Mouse (Mus musculus) cerebellum, adult 8-10 months (tissue): Measurements from ENCODE around the gene Atp5g1.

ENCODE experiments used
- DNase-seq: peaks from one replicate; pipeline ENCODE4 v3.0.0; 2022

The Atp5g1 gene

DNA sequence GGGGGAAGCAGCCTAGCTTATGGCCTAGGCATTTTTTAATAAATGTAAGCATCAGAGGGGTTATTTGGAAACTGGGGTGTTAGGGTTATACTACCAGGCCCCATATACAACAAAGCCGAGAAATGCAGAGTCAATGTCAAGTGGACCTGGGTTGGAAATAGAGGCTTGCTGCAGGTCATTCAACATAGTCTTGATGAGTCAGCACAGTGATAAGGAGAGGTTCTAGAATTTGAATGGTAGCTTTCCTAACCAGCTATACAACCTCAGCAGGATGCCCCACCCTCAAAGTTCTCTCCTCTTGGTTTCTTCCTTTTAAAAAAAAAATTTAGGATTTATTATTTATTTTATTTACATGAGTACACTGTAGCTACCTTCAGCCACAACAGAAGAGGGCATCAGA, 4.5 kb downstream of the Atp5g1 start:
- DNase-seq, result no peak

DNA sequence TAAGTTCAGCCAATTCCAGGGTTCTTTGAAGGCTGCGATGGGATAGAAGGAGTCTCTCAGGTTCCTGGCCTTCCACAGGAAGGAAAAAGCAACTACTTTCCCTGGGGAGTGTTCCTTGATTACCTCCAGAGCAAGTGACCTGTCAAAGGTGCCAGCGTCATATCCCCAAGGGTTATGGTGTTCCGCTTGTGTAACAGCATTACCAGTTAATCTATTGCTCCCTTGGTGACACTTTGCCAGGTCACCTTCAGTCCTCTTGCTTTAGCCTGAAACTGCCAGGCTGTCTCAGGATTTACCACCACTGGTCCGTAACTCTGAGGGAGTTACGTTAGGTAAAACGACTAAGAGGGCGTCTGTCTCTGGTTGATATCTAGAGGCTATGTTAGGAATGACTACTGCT, 5.1 kb downstream of the Atp5g1 start:
- no peak for DNase-seq

DNA sequence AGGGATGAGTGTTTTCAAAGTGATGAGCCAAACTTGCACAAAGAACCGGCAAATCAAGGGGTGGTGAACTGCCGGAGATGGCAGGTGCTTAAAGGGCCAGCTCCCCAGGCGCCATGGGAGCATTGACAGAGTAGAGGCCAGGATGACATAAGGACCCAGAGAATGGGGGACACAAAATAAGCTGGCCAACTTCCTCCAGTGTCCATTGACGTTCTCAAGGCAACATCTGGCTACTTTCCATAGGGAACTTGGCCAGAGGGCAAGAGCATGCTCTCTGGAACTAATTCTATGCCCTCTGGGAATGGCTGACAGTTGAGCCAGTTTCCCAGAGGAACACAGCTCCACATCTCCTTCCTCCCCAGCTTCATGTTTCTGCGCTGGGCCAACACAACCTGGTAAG, 7.2 kb downstream of the Atp5g1 start:
- DNase-seq, result no peak

DNA sequence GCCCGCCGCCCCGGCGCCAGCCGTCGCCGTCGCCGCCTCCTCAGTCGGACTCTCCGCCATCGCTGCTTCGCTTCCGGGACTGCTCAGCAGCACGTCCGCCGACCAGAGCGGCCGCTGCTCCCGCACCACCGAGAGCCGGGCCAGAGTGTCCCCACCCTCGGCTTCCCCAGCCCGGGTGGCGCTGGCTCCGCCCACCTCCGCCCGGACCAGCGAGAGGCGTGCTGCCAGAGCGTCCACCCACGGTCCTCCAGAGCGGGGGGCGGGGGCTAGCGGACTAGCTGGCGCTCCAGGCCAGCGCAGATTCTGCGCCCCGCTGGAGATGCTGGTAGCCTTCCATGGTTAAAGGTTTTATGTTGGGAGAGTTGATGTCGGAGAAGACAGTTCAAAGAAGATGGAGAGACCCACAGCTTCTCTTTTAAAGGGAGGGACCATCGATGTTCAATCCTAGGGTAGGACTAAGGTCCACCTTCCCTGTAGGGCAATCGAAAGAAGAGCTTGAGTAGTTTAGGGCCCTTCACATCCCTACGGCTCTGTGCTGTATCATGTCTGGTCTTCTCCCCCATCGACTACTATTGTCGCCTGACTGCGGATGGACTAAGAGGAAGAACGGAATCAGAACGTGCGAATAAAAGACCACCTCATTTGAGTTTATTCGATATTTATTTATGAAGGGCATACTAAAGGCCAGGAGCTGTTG, 10.1 kb downstream of the Atp5g1 start, which contains the start of gene Ube2z:
Ube2z (minus strand) TSS at position 174 of the 697 bp plus-strand sequence.
- DNase-seq, result peak; percentile 98

DNA sequence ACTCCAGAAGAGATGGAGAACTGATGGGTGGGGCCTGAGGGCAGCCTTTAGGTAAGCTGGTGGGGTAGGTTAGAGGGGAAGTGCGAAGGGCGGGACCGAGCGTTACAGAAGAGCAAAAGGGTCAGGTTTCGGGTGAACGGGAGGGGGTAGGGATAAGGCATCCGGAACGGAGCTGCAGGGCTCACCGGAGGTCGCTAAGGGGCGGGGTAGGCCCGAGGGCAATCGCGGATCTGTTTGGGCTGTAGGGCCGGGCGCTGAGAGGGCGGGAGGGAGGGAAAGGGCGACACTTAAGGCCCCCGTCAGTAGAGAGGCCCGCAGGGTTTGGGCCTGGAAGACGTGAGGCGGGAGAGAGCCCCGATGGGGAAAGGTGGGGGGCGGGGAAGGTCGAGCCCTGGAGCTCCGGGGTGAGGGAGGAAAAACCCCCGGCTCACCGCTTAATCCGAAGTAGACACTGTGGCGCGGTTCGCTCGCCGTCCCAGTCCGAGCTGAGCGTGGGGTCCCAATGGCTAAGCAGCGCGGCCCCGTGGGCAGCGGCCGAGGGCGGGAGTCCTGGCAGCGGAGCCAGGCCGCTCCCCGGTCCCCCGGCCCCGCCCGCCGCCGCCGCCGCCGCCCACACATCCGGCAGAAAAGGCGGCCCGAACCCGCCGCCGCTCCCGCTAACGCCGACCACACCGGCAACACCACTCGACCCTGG, 10.8 kb downstream of the Atp5g1 start:
- peak; percentile 29 for DNase-seq

DNA sequence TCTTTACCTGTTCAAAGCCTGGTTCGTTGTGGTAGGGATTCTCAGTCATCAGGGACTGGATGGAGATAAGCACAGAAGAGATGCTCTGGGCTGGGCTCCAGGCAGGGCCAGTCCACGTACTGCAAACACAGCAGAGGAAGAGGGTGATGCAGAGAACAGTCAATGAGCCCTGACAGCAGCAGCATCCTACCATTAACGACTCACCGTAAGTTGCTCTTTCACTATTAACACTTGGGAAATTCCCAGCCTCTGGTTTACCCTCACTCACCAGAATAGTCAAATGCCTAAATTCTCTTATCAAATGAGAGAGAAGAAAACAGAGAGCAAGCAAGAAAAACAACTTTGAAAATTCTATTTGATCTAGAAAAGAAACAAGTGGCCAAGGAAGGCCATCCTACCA, 17.2 kb downstream of the Atp5g1 start:
- no peak for DNase-seq

DNA sequence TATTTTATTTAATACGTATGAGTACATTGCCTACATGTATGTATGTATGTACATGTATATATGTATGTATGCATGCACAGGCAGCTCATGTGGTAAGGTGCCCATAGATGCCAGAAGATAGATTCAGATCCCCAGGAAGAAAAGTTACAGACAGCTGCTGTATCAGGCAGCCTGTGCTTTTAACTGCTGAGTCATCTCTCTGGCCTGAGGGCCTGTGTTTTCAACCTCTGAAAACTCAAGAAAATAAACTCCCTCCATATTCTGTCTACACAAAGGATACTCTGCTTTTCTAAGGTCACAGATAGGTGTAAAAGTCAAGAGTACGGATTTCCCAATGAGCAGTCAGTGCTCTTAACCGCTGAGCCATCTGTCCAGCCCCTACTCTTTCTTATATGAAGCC, 24.6 kb downstream of the Atp5g1 start:
- DNase-seq, result no peak

DNA sequence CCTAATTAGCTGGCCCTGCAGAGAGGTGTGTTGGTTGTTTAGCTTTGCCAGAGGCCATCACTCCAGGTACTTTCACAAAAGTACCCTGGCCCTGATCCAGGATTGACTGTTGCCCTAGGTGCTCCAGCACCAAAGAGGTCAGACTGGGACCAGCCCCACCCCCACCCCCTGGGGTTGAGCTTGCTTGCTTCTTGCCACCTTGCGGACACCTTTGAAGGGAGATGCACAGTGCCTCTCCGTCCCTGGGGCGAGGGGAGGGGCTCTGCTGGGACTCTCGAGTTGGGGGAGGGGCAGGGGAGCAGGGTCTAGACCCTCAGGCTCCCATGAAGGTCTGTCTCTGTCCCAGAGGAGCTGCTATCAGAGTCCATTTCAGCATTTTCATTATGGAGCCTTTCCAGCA, 25.5 kb downstream of the Atp5g1 start:
- DNase-seq, result no peak

DNA sequence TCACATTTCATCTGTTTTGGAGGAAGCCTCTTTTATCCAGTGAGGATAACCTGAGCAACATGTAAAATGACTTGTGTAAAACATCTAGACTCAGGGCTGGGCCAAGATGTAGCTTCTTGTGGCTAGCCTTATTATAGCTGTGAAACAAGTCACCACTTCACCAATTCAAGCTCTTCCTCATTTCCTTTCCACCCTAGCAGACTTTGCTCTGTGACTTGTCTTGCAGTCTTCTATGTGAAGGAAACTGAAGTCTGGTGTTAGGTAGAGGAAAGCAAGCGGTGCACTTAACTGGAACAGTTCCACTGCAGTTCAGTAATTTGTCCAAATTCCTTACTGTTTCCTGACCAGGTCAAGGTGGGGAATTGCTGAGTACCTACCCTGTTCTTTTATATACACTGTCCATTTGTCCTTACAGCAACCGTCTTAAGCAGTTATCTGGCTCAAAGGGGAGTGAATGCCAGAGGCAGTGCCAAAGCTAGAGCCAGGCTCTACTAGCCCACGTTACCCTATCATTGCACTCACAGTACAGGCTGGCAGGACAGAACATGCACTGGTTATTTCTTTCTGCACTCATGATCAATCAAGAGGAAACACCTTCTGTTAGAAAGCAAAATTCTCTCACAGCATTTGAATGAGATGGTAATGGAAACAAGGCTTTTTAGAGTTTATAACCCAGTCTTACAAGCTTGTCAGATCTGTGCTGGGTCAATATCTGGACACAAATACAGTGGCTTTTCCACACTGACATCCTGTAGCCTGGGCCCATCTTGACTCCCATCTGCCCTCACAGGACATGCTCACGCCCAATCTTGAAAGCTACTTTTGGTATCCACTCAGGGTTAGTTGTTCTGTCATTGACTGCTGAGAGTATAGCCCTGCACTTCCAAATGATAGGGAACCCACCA, 27.7 kb downstream of the Atp5g1 start:
- DNase-seq, result no peak

DNA sequence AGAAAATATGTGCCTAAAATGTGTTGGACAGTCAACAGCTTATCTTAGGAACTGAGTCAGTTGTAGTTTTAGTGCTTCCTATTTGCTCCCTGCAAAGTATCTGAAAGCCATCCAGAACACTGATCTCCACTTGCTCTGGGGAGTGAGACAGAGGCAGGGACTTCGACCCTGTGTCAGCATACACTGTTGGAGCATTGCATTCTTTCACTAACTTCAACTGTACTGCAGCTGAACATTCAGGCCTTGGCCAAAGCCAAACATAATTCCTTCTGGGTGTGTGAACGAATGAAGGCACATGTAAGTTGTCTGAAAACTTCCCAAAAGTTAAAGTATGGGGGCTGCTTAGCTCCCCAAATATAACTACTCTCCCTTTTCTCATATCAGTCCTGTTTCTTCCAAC, 28.7 kb downstream of the Atp5g1 start:
- DNase-seq, result no peak

DNA sequence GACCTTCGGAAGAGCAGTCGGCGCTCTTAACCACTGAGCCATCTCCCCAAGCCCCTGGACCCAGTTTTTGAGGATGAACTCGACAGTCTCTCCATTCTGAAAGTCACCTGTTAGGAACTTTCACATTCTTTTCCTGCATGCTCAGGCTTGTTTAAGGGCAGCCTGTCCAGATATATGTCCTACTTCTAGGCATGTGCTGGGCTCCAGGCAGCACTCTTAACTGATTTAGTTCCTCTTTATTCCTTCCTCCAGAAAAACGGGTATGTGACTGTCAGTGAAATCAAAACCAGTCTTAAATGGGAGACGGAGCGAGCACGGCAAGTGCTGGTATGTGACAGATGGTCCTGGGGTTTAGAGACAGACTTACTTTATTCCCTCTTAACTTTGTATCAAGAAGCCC, 29.4 kb downstream of the Atp5g1 start:
- DNase-seq, result no peak

DNA sequence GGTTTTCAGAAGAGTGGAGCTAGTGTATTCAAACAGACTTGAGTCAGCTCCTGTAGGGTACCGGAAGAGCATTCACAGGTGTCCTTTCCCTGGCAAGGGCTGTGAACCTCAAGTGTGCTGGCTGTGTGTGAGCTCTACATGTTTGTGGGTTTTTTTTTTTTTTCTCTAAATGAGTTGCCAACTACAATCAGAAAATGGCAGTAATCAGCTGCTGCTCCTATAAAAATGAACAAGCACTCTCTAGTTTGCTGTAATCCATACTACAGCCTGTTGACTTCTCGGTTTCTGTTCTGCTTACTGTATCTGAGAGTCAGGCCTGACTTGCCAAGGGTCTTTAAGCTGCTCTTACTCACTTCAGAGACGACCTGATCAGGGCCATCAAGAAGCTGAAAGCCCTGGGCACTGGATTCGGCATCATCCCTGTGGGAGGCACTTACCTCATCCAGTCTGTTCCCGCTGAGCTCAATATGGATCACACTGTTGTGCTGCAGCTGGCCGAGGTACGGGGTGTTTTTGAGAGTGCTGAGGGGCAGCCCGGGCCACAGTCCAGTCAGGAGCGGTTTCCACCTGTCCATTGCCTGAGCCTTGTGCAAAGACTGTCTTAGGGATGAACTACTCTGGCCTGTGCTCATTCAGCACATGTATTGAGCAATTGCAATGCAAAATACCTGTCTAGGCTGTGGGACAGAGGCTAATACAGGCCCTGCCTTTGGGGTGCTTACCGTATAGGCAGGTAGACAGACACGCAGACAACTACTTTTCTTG, 30.5 kb downstream of the Atp5g1 start:
- no peak for DNase-seq

DNA sequence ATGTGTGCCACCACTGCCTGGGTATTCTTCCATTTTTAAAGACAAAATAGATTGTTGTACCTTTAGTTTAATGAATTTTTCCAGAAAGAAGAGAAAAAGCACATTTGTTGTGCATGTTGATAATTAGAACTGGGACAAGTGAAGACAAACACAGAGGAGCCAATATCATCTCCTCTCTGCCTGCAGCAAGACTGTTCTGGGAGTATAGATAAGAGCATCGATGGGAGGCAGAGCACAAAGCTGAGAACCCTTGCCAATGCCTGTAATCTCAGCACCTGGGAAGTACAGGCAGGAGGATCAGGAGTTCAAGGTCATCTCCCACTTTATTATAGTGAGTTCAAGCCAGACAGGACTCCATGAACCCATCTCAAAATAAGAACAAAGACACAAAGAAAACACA, 36.9 kb downstream of the Atp5g1 start:
- no peak for DNase-seq

DNA sequence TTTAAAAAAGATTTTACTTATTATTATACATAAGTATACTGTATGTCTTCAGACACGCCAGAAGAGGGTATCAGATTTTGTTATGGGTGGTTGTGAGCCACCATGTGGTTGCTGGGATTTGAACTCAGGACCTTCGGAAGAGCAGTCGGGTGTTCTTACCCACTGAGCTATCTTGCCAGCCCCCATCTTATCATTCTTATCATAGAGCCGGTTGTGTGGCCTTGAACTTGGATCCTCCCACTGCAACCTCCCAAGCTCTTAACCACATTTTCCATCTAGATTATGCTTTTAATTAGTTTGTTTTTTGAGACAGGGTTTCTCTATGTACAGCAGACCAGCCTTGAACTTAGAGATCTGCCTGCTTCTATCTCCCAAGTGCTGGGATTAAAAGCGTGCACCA, 38.0 kb downstream of the Atp5g1 start:
- DNase-seq, result no peak

DNA sequence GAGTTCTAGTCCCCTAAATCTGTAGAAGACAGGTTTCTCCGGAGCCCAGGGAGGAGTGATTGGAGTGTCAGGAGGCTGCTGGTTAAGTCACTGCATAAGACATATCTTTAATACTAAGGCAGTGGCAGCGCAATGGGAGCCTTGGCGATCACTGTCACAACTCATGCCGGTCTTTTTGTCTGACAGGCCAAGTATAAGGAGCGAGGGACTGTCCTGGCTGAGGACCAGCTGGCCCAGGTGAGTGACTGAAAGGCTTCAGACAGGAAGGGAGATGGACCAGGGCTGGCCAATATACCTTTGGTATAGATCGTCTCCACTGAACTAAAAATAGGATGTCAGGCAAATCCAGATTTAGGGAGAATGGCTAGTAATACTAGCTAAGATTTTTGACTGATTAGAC, 40.3 kb downstream of the Atp5g1 start:
- no peak for DNase-seq

DNA sequence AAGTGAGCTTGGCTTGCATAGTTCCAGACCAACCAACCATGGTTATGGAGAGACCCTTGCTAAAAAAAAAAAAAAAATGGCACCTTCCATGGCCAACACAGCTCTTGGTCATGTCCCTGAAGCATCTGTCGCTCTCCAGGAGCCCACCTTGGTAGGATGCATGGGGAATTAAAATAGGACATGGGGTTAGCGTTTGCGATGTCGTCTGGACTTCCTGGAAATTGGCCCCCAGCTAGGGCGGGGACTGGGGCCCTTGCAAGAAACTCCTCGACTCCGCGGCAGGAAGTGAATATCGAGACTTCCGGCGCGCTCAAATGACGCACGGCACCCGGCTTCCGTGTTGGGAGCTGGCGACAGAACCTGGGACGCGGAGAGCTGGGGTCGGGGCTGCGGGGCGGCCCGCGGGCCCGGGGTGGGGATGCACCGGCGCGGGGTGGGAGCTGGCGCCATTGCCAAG, 40.8 kb downstream of the Atp5g1 start, which contains the start of gene Snf8:
Snf8 (plus strand) TSS at position 290 of the 457 bp plus-strand sequence.
- DNase-seq, result peak; percentile 92

DNA sequence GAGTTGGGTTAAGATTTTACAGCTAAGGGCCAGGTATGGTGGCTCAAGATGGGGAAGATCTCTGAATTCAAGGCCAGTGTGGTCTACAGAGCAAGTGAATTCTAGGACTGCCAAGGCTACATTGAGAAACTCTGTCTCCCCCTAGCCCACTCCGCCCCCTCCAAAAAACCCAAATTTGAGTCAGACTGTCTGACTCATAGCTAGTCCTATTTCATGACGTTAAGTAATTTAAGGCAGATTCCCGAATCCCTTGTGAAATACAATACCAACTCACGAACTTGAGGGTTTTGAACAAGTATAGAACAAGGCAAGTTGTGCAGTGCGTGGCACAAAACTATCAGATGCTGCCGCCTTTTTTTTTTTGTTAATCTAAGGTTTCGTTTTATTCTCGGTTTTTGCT, 41.4 kb downstream of the Atp5g1 start:
- DNase-seq, result no peak

DNA sequence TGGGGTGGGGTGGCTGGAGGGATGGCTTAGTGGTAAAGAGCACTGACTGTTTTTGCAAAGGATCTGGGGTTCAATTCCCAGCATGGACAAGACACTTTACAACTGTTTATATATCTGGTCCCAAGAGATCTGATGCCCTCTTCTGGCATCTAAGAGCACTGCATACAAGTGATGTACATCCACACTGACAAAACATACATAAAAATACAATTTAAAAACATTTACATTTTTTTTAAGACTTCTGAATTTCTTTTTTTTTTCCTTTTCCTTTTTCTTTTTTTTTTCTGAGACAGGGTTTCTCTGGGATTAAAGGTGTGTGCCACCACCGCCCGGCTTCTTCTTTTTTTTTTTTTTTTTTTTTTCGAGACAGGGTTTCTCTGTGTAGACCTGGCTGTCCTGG, 42.2 kb downstream of the Atp5g1 start:
- no peak for DNase-seq

DNA sequence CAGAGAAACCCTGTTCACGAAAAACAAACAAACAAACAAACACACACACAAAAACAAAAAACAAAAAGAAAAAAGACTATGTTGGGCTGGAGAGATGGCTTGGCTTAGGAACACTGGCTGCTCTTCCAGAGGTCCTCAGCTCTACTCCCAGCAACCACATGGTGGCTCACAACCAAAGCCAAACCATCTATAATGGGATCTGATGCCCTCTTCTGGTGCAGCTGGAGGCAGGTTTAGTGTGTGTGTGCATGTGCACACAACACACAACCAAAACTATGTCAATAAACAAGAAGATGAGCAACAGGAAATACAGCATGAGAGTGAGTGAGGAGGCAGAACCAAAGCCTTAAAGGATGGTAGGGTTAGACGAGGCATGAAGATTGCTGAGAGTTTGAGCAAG, 43.8 kb downstream of the Atp5g1 start:
- no peak for DNase-seq

DNA sequence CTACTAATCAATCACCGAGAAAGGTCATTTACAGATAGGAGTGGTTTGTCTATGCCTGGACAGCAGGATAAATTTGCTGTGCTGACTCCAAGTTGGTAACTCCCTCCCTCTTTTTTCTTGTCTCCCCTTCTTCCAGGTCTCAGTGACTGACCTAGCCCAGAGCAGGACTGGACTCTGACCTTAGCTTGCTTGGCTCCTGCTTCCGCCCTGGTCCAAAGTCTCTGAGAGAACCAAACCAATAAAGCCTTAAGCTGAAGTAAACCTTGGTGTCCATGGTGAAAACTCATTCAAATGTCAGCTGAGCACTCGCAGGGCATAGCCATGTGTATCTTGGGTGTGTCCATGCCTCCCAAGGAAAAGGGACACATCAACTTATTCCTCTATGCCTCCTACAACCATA, 44.9 kb downstream of the Atp5g1 start:
- no peak for DNase-seq

DNA sequence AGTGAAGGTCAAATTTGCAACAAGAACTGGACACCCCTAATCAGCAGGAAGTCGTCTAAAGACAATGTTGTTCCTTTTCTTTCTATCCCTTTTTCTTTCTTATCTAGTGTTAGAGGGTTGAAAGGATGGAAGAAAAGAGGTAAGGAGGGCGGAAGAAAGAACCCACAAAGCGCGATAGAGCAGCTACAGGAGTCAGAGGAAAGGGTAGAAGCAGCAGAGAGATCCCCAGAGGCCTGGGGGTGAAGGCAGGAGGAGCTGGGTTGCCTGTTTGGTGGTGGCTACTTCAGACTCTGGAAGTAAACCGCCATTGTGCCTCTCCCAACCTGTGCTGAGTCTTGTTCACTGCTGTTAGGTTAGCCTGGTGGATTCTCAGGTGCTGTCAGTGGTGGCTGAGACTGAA, 47.3 kb downstream of the Atp5g1 start:
- no peak for DNase-seq

DNA sequence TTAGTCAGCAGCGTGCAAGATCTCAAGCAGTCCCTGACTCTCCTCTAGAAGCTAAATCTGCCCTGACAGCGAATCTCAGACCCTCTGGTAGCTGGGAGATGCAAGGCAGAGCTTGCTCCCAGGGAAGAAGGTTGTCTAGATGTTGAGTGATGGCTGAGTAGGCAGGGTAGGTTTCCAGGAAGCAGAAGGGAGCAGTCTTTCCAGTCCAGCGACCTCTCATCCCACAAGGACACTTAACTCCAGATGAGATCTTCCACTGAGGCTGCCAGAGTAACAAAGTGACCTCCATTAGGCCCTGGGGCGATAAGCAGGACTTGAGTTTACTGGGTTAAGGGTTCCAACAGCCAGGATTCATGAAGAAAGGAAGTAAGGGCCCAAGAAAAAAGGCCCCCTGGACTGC, 54.8 kb downstream of the Atp5g1 start:
- no peak for DNase-seq
